Mouse (Mus musculus): Measurements from ENCODE around the gene Saal1. TPM values are rescaled to one million over a fixed set of nuclear protein-coding genes. Genes with fewer than 3 reads are reported as not detected.
"Not testable (repeated sequence)": the region's sequence is repeated elsewhere in the genome, so short reads cannot be mapped to it uniquely, and the experiment has no call there.

Saal1 gene
- polyA plus RNA-seq, 1 experiment: 11.2 TPM

DNA sequence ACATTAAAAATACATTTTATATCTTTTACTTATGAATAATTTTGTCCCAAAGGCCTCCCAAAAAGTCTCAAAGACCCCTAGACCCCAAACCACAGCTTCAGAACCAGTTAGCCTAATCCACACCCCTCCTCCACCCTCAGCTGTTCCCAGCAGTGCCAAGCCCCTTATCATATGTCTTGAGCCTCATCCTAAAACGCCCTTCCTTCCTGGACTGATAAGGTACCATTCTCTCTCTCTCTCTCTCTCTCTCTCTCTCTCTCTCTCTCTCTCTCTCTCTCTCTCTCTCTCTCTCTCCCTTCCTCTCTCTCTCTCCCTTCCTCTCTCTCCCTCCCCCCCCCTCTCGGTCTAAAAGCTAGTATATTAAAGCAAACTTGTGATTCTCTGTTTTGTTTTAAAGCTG is 58.2 kb downstream of the Saal1 start:
- Histone ChIP-seq H3ac (ENCODE audit: control insufficient read depth, insufficient read length) (no peak overlapping the region), H3K79me2 (ENCODE audit: control insufficient read depth, insufficient read depth) (no peaks in the 10 kb centered on the region), H3K4me2 (ENCODE audit: low read depth) (no peak overlapping the region), H3K36me3 (ENCODE audit: control insufficient read depth, insufficient read depth) (no peaks in the 10 kb centered on the region), H3K27me3 (ENCODE audit: control insufficient read depth, insufficient read depth, insufficient read length) (peaks cover 42% of the 10 kb centered on the region), H3K4me3 (no peak overlapping the region)
- TF ChIP-seq SRF (IDR thresholded peaks at IDR 0.05; ENCODE audit: control insufficient read depth, insufficient read length, low read depth) (no peak), USF1 (IDR thresholded peaks at IDR 0.05; ENCODE audit: low read depth) (no peak), CEBPB (IDR thresholded peaks at IDR 0.05; ENCODE audit: insufficient read depth, poor library complexity, severe bottlenecking) (no peak)

DNA sequence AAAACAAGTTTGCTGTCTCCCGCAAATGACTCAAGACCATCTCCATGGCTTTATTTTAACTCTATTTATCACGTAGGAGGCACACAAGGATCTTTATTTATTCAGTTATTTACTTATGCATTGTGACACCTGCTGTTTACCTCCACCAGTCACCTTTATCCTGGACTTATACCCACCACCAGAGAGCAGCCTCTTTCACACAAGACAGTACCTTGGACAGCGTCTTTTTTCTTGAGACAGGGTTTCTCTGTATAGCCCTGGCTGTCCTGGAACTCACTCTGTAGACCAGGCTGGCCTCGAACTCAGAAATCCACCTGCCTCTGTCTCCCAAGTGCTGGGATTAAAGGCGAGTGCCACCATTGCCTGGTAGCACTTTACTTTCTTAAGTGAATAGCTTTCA is 60.2 kb downstream of the Saal1 start:
- not testable (repeated sequence) for H3K36me3 ChIP-seq (ENCODE audit: control insufficient read depth, insufficient read depth); H3K79me2 ChIP-seq (ENCODE audit: control insufficient read depth, insufficient read depth); H3K4me3 ChIP-seq; H3ac ChIP-seq (ENCODE audit: control insufficient read depth, insufficient read length); H3K4me2 ChIP-seq (ENCODE audit: low read depth)
- H3K27me3 ChIP-seq (ENCODE audit: control insufficient read depth, insufficient read depth, insufficient read length): peaks cover 32% of the 10 kb centered on the region
- TF ChIP-seq REST (IDR thresholded peaks at IDR 0.05; ENCODE audit: insufficient read depth, insufficient read length): peak; percentile 34

DNA sequence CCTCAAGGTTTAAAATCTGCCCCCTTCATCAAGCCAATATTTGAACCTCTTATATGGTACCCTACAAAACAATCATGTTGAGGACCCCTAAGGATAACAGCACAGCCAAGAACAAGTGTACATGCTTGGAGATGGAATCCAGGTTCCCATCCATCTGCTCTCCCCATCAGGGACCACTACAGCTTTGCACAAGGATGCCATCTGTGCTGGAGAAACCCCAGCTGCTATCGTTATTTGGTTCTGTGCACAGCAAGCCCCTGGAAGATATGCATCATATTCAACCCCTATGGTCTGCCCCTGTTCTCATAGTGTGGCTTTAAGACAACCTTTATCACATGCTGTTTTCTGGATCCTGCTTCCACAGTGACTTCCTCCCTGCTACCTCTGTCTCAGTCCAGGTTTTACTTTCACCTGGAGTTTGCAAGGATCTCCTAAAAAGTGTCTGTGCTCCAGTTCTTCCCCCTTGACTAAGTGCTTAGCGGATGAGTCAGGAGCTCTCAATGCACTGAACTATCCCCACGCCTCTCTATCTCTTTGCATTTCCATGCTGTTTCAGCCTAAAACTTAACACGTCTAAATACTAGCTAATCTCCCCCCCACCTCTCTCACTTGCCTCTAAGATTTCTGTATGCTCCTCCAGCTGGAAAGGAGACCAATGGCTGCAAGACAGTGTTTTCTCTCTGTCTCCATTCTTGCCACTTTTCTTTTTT is 61.9 kb downstream of the Saal1 start:
- no peak for TF ChIP-seq MAX (IDR thresholded peaks at IDR 0.05; ENCODE audit: low read depth)
- no peak for TF ChIP-seq REST (IDR thresholded peaks at IDR 0.05; ENCODE audit: insufficient read depth, insufficient read length)
- no peak for TF ChIP-seq POLR2AphosphoS2 (IDR thresholded peaks at IDR 0.05; ENCODE audit: insufficient read length, low read depth)
- TF ChIP-seq TCF12 (IDR thresholded peaks at IDR 0.05; ENCODE audit: insufficient read depth, poor library complexity, severe bottlenecking): no peak
- TF ChIP-seq TCF3 (IDR thresholded peaks at IDR 0.05; ENCODE audit: insufficient read length, low read depth): no peak
- TF ChIP-seq CEBPB (IDR thresholded peaks at IDR 0.05; ENCODE audit: insufficient read depth, poor library complexity, severe bottlenecking): no peak
- Histone ChIP-seq H3K4me2 (ENCODE audit: low read depth) (no peak overlapping the region), H3K4me3 (no peak overlapping the region), H3K79me2 (ENCODE audit: control insufficient read depth, insufficient read depth) (no peaks in the 10 kb centered on the region), H3ac (ENCODE audit: control insufficient read depth, insufficient read length) (no peak overlapping the region), H3K27me3 (ENCODE audit: control insufficient read depth, insufficient read depth, insufficient read length) (peaks cover 17% of the 10 kb centered on the region), H3K36me3 (ENCODE audit: control insufficient read depth, insufficient read depth) (no peaks in the 10 kb centered on the region)

DNA sequence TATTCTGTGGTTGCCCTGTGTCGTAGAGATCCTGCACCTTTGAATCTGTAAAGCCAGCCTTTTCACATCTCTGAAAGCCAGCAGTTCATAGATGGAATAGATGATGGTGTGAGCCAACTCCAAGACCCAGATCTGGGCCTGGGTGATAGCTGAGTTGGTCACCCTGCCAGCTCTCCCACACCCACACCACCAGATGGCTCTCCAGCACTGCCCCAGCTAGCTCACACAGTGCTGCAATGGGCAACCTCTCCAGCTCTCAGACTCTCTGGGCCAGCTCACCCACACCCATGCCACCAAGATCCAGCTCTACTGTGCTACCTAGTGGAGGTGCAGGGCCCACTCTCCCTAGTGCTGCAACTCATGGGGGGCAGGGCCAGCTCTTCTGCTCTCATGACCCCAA is 67.3 kb downstream of the Saal1 start:
- Histone ChIP-seq H3K79me2 (ENCODE audit: control insufficient read depth, insufficient read depth) (no peaks in the 10 kb centered on the region), H3K4me2 (ENCODE audit: low read depth) (no peak overlapping the region), H3K36me3 (ENCODE audit: control insufficient read depth, insufficient read depth) (no peaks in the 10 kb centered on the region), H3ac (ENCODE audit: control insufficient read depth, insufficient read length) (no peak overlapping the region), H3K4me3 (no peak overlapping the region), H3K27me3 (ENCODE audit: control insufficient read depth, insufficient read depth, insufficient read length) (peaks cover 12% of the 10 kb centered on the region)
- TF ChIP-seq E2F4 (IDR thresholded peaks at IDR 0.05; ENCODE audit: insufficient read depth) (no peak), MAX (IDR thresholded peaks at IDR 0.05; ENCODE audit: low read depth) (no peak), MYOG (IDR thresholded peaks at IDR 0.05; ENCODE audit: control insufficient read depth in 1 of 3, insufficient read depth in 1 of 3, insufficient read length in 2 of 3, low read depth in 2 of 3) (no peak), TCF12 (IDR thresholded peaks at IDR 0.05; ENCODE audit: insufficient read depth, poor library complexity, severe bottlenecking) (no peak), TCF3 (IDR thresholded peaks at IDR 0.05; ENCODE audit: insufficient read length, low read depth) (no peak), CEBPB (IDR thresholded peaks at IDR 0.05; ENCODE audit: insufficient read depth, poor library complexity, severe bottlenecking) (no peak), USF1 (IDR thresholded peaks at IDR 0.05; ENCODE audit: low read depth) (no peak)

DNA sequence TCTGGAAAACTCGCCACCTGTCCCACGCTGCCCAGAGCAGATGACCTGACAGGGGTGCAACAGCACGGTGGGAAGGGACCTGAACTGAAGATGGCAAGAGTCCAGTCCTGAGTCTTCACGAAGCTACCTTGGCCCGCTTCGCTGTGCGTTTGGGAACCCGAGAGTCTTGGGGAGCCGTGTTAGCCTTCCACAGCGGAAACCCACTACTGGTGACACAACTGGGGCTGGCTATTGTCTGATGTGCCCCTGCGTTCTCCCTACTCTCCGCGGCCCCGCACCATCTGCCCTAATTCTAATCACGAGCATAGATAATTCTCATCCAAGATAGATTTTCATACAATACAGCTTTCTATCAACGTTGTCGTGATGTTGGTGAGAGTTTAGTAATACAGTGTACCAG is 70.4 kb downstream of the Saal1 start:
- no peaks in the 10 kb centered on the region for H3K79me2 ChIP-seq (ENCODE audit: control insufficient read depth, insufficient read depth)
- peak overlapping the region; percentile 22 for H3ac ChIP-seq (ENCODE audit: control insufficient read depth, insufficient read length)
- no peak for TF ChIP-seq MAX (IDR thresholded peaks at IDR 0.05; ENCODE audit: low read depth)
- TF ChIP-seq USF1 (IDR thresholded peaks at IDR 0.05; ENCODE audit: low read depth): no peak
- no peak for TF ChIP-seq MYOG (IDR thresholded peaks at IDR 0.05; ENCODE audit: control insufficient read depth in 1 of 3, insufficient read depth in 1 of 3, insufficient read length in 2 of 3, low read depth in 2 of 3)
- no peak for TF ChIP-seq MYOD1 (IDR thresholded peaks at IDR 0.05; ENCODE audit: control insufficient read depth in 1 of 3, insufficient read length in 2 of 3, low read depth in 2 of 3)
- TF ChIP-seq TCF3 (IDR thresholded peaks at IDR 0.05; ENCODE audit: insufficient read length, low read depth): no peak
- no peak for TF ChIP-seq REST (IDR thresholded peaks at IDR 0.05; ENCODE audit: insufficient read depth, insufficient read length)
- no peak for TF ChIP-seq CEBPB (IDR thresholded peaks at IDR 0.05; ENCODE audit: insufficient read depth, poor library complexity, severe bottlenecking)
- no peak for TF ChIP-seq POLR2AphosphoS2 (IDR thresholded peaks at IDR 0.05; ENCODE audit: insufficient read length, low read depth)
- no peak for TF ChIP-seq SRF (IDR thresholded peaks at IDR 0.05; ENCODE audit: control insufficient read depth, insufficient read length, low read depth)
- no peak for TF ChIP-seq E2F4 (IDR thresholded peaks at IDR 0.05; ENCODE audit: insufficient read depth)
- TF ChIP-seq POLR2A (IDR thresholded peaks at IDR 0.05; ENCODE audit: insufficient read length, low read depth): no peak
- H3K27me3 ChIP-seq (ENCODE audit: control insufficient read depth, insufficient read depth, insufficient read length): peaks cover 5% of the 10 kb centered on the region
- H3K4me3 ChIP-seq: peak overlapping the region; percentile 41
- no peaks in the 10 kb centered on the region for H3K36me3 ChIP-seq (ENCODE audit: control insufficient read depth, insufficient read depth)
- peak overlapping the region; percentile 90 for H3K4me2 ChIP-seq (ENCODE audit: low read depth)
